ENCODE assay signal across 23 mouse cellular contexts in genomic region chr13:97199123-97199522, GRCm38 (mm10). TPM values are rescaled to one million over a fixed set of nuclear protein-coding genes. Genes with fewer than 3 reads are reported as not detected.
DNase-seq lines count a peak whose midpoint lies in the region; ATAC-seq and TF ChIP-seq lines count a peak whose summit lies in the region.
"Had no signal": no experiment of that assay in that cellular context is flagged by ENCODE, and none has a peak within 500 bp of the region (broad histone marks: within the 10 kb centered on the region; RNA-seq: fewer than 3 reads in every experiment).

No protein-coding gene starts in this region.

- no peak for TF ChIP-seq CTCF in E14TG2a.4 (conservative IDR thresholded peaks at IDR 0.05; ENCODE audit: low read length)

- DNase-seq in heart, adult 11 months: peak; percentile 83
- no peak for DNase-seq in heart, postnatal 36 days
- DNase-seq in R1 (ENCODE audit: low read depth, low spot score): peak; percentile 60
- no peak for DNase-seq in cerebellum, adult 9-10 months
- DNase-seq: adrenal gland, postnatal 10 days; adrenal gland, postnatal 25 days; B cell, adult 2 months; cerebellum, adult 11 months; cerebellum, adult 18-20 months; cerebellum, adult 8-10 months; cerebellum, postnatal 10 days; cerebellum, postnatal 25 days; forebrain, postnatal 0 days had no signal

- no peak overlapping the region for H3K4me2 ChIP-seq in midbrain, embryonic 13.5 days (replicated peaks)

- H3K4me3 ChIP-seq in E14TG2a.4 (replicated peaks; ENCODE audit: low read length): 0 out of 2 replicates have a peak overlapping the region, but pooled peaks have one; percentile 4
- no peak overlapping the region for H3K4me3 ChIP-seq in midbrain, embryonic 13.5 days (replicated peaks)

- peaks cover 8% of the 10 kb centered on the region for H3K36me3 ChIP-seq in E14TG2a.4 (ENCODE audit: insufficient read depth, low read length)
- H3K36me3 ChIP-seq in midbrain, embryonic 13.5 days: no peaks in the 10 kb centered on the region
- H3K36me3 ChIP-seq: embryonic facial prominence, embryonic 10.5 days; embryonic facial prominence, embryonic 12.5 days; forebrain, embryonic 15.5 days had no signal

- H3K4me1 ChIP-seq in E14TG2a.4 (replicated peaks; ENCODE audit: low read depth, low read length): peaks cover 65% of the 10 kb centered on the region
- peaks cover 10% of the 10 kb centered on the region for H3K4me1 ChIP-seq in midbrain, embryonic 13.5 days (replicated peaks)
- H3K4me1 ChIP-seq: embryonic facial prominence, embryonic 12.5 days had no signal

- H3K9ac ChIP-seq in midbrain, embryonic 13.5 days (replicated peaks): no peak overlapping the region
- H3K9ac ChIP-seq: embryonic facial prominence, embryonic 12.5 days; forebrain, embryonic 15.5 days; forebrain, postnatal 0 days had no signal

- 81% methylated on average over 2 of the region's 2 CpGs for WGBS in midbrain, embryonic 13.5 days

- ATAC-seq in midbrain, embryonic 13.5 days: no peak
- ATAC-seq: CD4-positive, CD25-positive, alpha-beta regulatory T cell, adult 4 months; forebrain, embryonic 13.5 days; forebrain, embryonic 15.5 days; forebrain, postnatal 0 days; Patski had no signal

- no peaks in the 10 kb centered on the region for H3K27me3 ChIP-seq in E14TG2a.4 (ENCODE audit: insufficient read depth, low read length)
- no peaks in the 10 kb centered on the region for H3K27me3 ChIP-seq in midbrain, embryonic 13.5 days
- H3K27me3 ChIP-seq: CH12.LX; embryonic facial prominence, embryonic 12.5 days; forebrain, embryonic 13.5 days; forebrain, embryonic 15.5 days; Patski had no signal

- no peak overlapping the region for H3K27ac ChIP-seq in midbrain, embryonic 13.5 days
- H3K27ac ChIP-seq: embryonic facial prominence, embryonic 10.5 days; embryonic facial prominence, embryonic 12.5 days; forebrain, embryonic 13.5 days; forebrain, embryonic 15.5 days had no signal

- no peaks in the 10 kb centered on the region for H3K9me3 ChIP-seq in E14TG2a.4 (ENCODE audit: low read length)
- H3K9me3 ChIP-seq in midbrain, embryonic 13.5 days: no peaks in the 10 kb centered on the region
- H3K9me3 ChIP-seq: embryonic facial prominence, embryonic 10.5 days; embryonic facial prominence, embryonic 12.5 days; forebrain, embryonic 13.5 days; forebrain, embryonic 15.5 days; G1E had no signal

- intact Hi-C loops in heart, postnatal 36 days (cut with DNase I): loop anchor here (10.0 kb wide), 1 partner anchor 1066 kb away; the partner anchor contains the start of genes Ankra2 and Utp15

RNA-seq across cellular contexts. Expression of gene Hexb, which starts 1.0 kb away (rescaled TPM):
- total RNA-seq in heart, postnatal 36 days (2021): 10 to 100 TPM; 24.8 to 28.0 TPM
- polyA plus RNA-seq in midbrain, embryonic 13.5 days (2015; fragmentation: Nextera tagmentation; extraction: Ambion mirVana): 26.1 and 26.4 TPM in 2 replicates

RNA-seq across cellular contexts. Expression of gene Enc1, which starts 41.8 kb away (rescaled TPM):
- total RNA-seq in heart, postnatal 36 days (2021): 1 to 10 TPM; 4.7 to 8.1 TPM
- 50.2 and 52.1 TPM in 2 replicates for polyA plus RNA-seq in midbrain, embryonic 13.5 days (2015; fragmentation: Nextera tagmentation; extraction: Ambion mirVana)

Comparison
In these comparisons a context has a peak if more than half of its experiments do, and no peak if none do; other contexts are left out.
1. DNase-seq: peak in heart, adult 11 months (single experiment) and R1 (single experiment); none in heart, postnatal 36 days (0 of 2) and cerebellum, adult 9-10 months (single experiment).